Mouse (Mus musculus) liver, adult 10 weeks (tissue): ENCODE measurements around the gene Ankrd1. TPM values are rescaled to one million over a fixed set of nuclear protein-coding genes. Genes with fewer than 3 reads are reported as not detected.

Source experiments
- polyA plus RNA-seq: library from polyadenylated mRNA; stranded (reverse); fragments of 350-450 nt; fragmentation: Illumina TruSeq; extraction: RNeasy Lipid Tissue Mini Kit (QIAGEN cat#74804); gene quantifications from one replicate; pipeline ENCODE4 v1.2.3, GENCODE M21; 2014; ENCODE audit warnings: low read depth, low replicate concordance

The Ankrd1 gene
- 0.69 TPM for polyA plus RNA-seq

DNA sequence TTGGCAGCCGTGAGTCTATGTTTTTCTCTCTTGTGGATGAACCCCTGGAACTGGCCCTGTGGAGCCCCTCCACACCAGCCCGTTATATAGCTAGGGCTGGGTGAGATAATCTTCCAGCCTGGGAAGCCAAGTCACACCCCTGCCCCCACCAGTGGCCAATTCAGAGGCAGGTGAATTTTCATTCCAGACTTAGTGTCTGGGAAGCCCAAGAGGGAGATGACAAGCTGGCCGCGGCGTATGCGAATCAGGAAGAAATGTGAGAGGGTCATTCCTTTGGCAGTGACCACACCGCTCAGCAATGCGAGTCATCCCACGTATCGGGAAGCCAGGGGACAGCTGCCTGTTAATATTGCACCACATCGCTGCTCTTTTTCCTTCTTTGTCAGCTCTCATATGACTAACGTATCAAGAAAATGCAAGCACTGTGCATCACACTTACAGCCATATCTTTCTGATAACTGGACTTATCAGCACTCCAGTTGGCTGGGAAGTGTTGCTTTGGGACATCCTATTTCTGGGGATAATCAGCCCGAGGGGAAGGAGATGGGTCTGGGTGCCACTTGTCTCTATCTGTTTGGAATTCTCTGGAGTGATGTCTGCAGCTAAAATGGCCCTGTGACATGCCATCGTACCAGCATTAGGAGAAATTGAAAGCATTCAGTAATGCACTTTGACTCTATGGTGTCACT lies at the start of gene Ankrd1:
Gene Ankrd1, minus strand, starts transcription at position 317 of the 689 bp plus-strand sequence.

DNA sequence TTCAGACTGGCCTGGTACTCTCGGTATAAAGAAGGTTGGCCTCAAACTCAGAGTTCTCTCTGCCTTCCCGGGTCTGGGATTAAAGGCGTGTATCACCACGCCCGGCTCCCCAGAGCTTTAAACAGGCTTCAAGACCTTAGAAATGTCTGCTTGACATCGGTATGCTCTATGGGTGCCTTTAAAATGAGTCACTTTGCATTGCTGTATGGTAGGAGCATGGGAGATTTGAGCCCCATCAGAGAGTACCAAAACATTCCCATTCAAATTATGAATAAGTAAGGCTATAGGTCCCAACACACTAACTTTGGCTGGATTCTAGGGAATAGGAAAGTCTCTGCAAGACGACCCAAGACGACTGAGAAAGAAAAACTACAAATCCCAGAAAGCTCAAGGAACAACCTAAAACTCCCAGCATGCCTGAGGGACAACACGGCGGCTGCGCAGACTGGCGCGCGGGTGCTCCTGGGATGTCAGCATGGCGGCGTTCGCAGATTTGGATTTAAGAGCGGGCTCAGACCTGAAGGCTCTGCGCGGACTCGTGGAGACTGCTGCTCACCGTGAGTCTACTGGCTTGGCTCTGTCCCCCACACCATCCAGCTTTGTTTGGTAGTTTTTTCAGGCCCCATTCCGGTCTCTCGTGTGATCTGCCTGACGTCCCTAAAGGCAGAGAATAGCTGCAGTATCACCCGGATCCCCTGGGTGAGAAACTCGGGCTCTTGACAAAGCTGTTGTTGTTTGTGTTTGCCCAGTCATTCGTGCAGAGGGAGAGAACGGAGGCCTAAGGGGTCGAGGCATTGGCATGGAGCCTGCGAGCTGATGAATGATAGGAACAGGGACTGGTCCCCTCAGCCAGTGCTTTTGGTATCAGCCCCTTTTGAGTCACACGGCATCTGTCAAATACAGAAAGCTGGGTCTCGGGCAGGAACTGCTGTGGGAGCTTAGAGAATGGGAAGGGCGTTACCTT lies 36.4 kb downstream of the Ankrd1 start, which contains the start of gene Rpp30:
Gene Rpp30, plus strand, starts transcription at position 455 of the 964 bp plus-strand sequence.

Other genes starting within 250 kb of the Ankrd1 start
- gene Htr7, start 62.6 kb downstream of the Ankrd1 start, polyA plus RNA-seq, result not detected
- 27.9 TPM for gene Rpp30, start 36.4 kb downstream of the Ankrd1 start, polyA plus RNA-seq
- 14.7 TPM for gene Pcgf5, start 228.2 kb upstream of the Ankrd1 start, polyA plus RNA-seq